Mouse (Mus musculus) forebrain, postnatal 0 days (tissue): Measurements from ENCODE around the gene Camk2d. TPM values are rescaled to one million over a fixed set of nuclear protein-coding genes. Genes with fewer than 3 reads are reported as not detected.
A peak's percentile ranks its signal among the peaks of the same experiment; 100 is the strongest.

Source experiments
- ATAC-seq: fragments of 200-750 bp; cut with Nextera tagmentation; 2 replicates; pipeline ENCODE4 v1.8.0; 2017; ENCODE audit warnings: mild to moderate bottlenecking, moderate library complexity
- DNase-seq: peaks from one replicate; pipeline ENCODE4 v3.0.0-alpha.2; 2015
- H3K27ac ChIP-seq: fragments of 300-500 bp; sonication (generic); 2 replicates; pipeline ENCODE4 v1.5.1; 2014; ENCODE audit warnings: low read depth, mild to moderate bottlenecking, antibody characterized with exemption, low read length, moderate library complexity, mixed read lengths
- H3K27me3 ChIP-seq: fragments of 300-500 bp; sonication (generic); 2 replicates; pipeline ENCODE4 v1.6.1; 2014; ENCODE audit warnings: mild to moderate bottlenecking, low read length, mixed read lengths; ENCODE audit not compliant: insufficient read depth
- H3K36me3 ChIP-seq: fragments of 300-500 bp; sonication (generic); 2 replicates; pipeline ENCODE4 v1.6.1; 2014; ENCODE audit warnings: mild to moderate bottlenecking, moderate library complexity; ENCODE audit not compliant: insufficient read depth
- H3K4me1 ChIP-seq: fragments of 300-500 bp; sonication (generic); 2 replicates; pipeline ENCODE4 v1.6.1; 2014; ENCODE audit warnings: antibody characterized with exemption; ENCODE audit not compliant: insufficient read depth
- H3K4me2 ChIP-seq: fragments of 300-500 bp; sonication (generic); 2 replicates; pipeline ENCODE4 v1.6.1; 2014; ENCODE audit warnings: low read depth, mild to moderate bottlenecking, moderate library complexity
- H3K4me3 ChIP-seq: fragments of 300-500 bp; sonication (generic); 2 replicates; pipeline ENCODE4 v1.5.1; 2014; ENCODE audit warnings: low read depth, low read length, mixed read lengths
- H3K9ac ChIP-seq: fragments of 300-500 bp; sonication (generic); 2 replicates; pipeline ENCODE4 v1.6.1; 2014; ENCODE audit warnings: mild to moderate bottlenecking
- H3K9me3 ChIP-seq: fragments of 300-500 bp; sonication (generic); 2 replicates; pipeline ENCODE4 v1.6.1; 2016; ENCODE audit warnings: low read length
- CTCF ChIP-seq: sonication (generic); IDR thresholded peaks from 2 replicates; pipeline ENCODE4 v1.5.1; 2016; ENCODE audit warnings: antibody characterized with exemption, control low read depth, low read depth
- WGBS: fragments of 180-500 bp; shearing (Covaris S2); extraction: QIAGEN DNeasy Blood & Tissue Kit; methylation state at CpG from one replicate; pipeline ENCODE4 v1.1.7; 2014; 5-methylcytosine and 5-hydroxymethylcytosine counted together
- polyA plus RNA-seq: library from polyadenylated mRNA; unstranded; fragments of >200 nt; fragmentation: Nextera tagmentation; extraction: Ambion mirVana; gene quantifications from 2 replicates; pipeline ENCODE4 v1.2.1, GENCODE M21; 2015
- total RNA-seq: library from RNA; depleted of rRNA; stranded (reverse); fragments of >200 nt; gene quantifications from 2 replicates; pipeline ENCODE4 v1.2.3, GENCODE M21; 2014

Camk2d gene
- total and polyA plus RNA-seq, 2 experiments from 2014 or later = 52.8 to 97.7 TPM

DNA sequence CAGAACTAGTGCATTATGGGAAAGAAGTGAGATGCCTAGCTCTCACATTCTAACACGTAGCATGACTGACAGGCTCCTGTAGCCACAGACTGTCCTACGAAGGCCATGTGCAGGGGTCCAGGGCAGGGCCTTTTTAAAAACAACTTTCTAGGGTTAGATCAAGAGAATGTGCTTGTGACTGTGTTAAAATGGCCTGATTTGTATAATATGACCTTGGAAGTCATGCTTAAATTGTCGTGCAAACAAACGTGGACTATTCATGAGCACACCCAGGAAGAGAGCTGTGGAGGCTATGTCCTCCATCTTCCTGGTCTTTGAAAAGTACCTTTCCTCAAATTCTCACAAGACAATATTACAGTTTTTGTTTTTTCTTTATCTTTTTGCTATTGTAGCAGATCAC lies 91.0 kb downstream of the Camk2d start:
- TF ChIP-seq CTCF = no peak
- H3K36me3 ChIP-seq = no peaks in the 10 kb centered on the region
- H3K4me2 ChIP-seq = no peak overlapping the region
- no peak for DNase-seq
- H3K4me3 ChIP-seq = no peak overlapping the region
- no peaks in the 10 kb centered on the region for H3K27me3 ChIP-seq
- 85% methylated on average over 4 of the region's 4 CpGs for WGBS
- H3K4me1 ChIP-seq = no peaks in the 10 kb centered on the region
- no peak overlapping the region for H3K27ac ChIP-seq
- no peak overlapping the region for H3K9ac ChIP-seq
- H3K9me3 ChIP-seq = no peaks in the 10 kb centered on the region
- ATAC-seq = no peak

DNA sequence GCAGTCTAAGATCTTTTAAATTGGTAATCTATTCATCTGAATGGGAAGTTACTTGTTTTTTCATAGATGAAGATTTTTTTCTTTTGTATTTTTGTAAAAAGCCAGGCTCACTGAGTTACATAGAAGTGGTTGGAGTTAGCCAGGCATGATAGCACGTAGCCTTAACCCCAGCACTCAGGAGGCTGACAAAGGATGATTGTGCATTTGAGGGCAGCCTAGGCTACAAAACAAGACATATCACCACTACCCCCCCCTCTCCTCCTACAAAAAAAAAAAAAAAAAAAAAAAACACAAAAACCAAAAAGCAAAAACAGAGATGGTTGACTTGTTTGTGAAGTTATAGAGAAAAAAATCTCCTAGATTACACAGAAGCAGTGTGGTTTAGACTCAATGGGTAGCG lies 92.4 kb downstream of the Camk2d start:
- no peaks in the 10 kb centered on the region for H3K27me3 ChIP-seq
- H3K9me3 ChIP-seq = no peaks in the 10 kb centered on the region
- ATAC-seq = no peak
- no peak overlapping the region for H3K4me3 ChIP-seq
- no peak overlapping the region for H3K27ac ChIP-seq
- WGBS = 67% methylated on average over 2 of the region's 2 CpGs
- no peak for DNase-seq
- no peak overlapping the region for H3K4me2 ChIP-seq
- no peak overlapping the region for H3K9ac ChIP-seq
- no peaks in the 10 kb centered on the region for H3K36me3 ChIP-seq
- no peak for TF ChIP-seq CTCF
- H3K4me1 ChIP-seq = no peaks in the 10 kb centered on the region

- Histone ChIP-seq H3K27me3 (no peaks in the 10 kb centered on the region), H3K27ac (no peak overlapping the region), H3K9me3 (no peaks in the 10 kb centered on the region), H3K4me2 (no peak overlapping the region), H3K4me1 (no peaks in the 10 kb centered on the region), H3K36me3 (no peaks in the 10 kb centered on the region), H3K9ac (no peak overlapping the region), H3K4me3 (no peak overlapping the region)
- no peak for DNase-seq
- ATAC-seq = no peak
- TF ChIP-seq CTCF = no peak
- 88% methylated on average over 13 of the region's 13 CpGs for WGBS
Observed at GRCm38 (mm10) chr3:126690627-126691505, 94.8 kb downstream of the Camk2d start.

DNA sequence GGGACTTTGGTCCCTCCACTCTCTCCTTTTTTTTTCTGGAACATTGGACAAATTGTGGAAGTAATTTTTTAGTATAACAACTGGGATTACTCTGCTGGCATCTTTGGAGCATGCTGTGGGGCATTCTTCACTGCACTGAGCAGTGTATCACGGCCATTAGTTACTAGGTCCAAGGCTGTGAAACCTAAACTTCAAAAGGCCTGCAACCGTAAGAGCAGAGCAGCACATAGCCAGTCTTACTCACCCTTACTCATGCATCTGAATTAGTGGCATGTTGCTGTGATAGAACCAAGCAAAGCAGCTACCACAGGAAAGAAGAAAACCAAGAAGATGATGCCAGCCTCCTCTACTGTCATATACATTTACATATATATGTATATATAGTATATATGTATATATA lies 95.5 kb downstream of the Camk2d start:
- no peak overlapping the region for H3K27ac ChIP-seq
- 57% methylated on average over 2 of the region's 2 CpGs for WGBS
- H3K9ac ChIP-seq = no peak overlapping the region
- H3K9me3 ChIP-seq = no peaks in the 10 kb centered on the region
- ATAC-seq = no peak
- no peak for TF ChIP-seq CTCF
- no peak for DNase-seq
- no peaks in the 10 kb centered on the region for H3K36me3 ChIP-seq
- H3K4me1 ChIP-seq = no peaks in the 10 kb centered on the region
- H3K4me3 ChIP-seq = no peak overlapping the region
- H3K4me2 ChIP-seq = no peak overlapping the region
- no peaks in the 10 kb centered on the region for H3K27me3 ChIP-seq

DNA sequence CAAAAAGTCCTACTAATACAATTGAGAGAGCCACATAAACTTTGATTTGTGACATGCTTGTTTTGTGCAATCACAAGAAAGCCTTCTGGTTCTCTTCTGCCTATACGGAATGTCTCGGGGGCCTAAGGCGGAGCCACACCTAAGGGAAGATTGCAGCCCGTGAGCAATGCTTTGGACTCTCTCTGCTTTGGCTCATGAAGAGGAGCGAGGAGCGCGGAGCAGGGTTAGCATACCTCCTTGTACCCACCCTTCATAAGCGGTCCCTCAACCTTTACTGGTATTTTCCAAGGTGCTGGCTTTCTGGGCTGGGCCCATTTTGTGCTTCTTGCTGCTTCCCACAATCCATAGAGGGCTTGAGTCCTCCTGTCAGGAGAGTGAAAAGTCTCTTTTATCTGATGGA lies 96.7 kb downstream of the Camk2d start:
- Histone ChIP-seq H3K27ac (no peak overlapping the region; the same call in 1 of the 2 replicates), H3K9ac (no peak overlapping the region), H3K9me3 (no peaks in the 10 kb centered on the region), H3K36me3 (no peaks in the 10 kb centered on the region), H3K4me3 (no peak overlapping the region), H3K4me1 (no peaks in the 10 kb centered on the region), H3K4me2 (0 out of 2 replicates have a peak overlapping the region, but pooled peaks have one; percentile 24), H3K27me3 (no peaks in the 10 kb centered on the region)
- ATAC-seq = no peak
- no peak for DNase-seq
- TF ChIP-seq CTCF = no peak
- WGBS = 84% methylated on average over 8 of the region's 8 CpGs

GRCm38 (mm10) chr3:126693302-126693701 lies 97.2 kb downstream of the Camk2d start:
- no peaks in the 10 kb centered on the region for H3K9me3 ChIP-seq
- 0 out of 2 replicates have a peak, but pooled peaks have one; percentile 32 for ATAC-seq
- WGBS = 25% methylated on average over 7 of the region's 7 CpGs
- H3K36me3 ChIP-seq = no peaks in the 10 kb centered on the region
- H3K27ac ChIP-seq = no peak overlapping the region; the same call in 1 of the 2 replicates
- peak; percentile 9 for DNase-seq
- no peaks in the 10 kb centered on the region for H3K27me3 ChIP-seq
- H3K9ac ChIP-seq = no peak overlapping the region
- no peak for TF ChIP-seq CTCF
- H3K4me2 ChIP-seq = peak overlapping the region; percentile 24
- H3K4me3 ChIP-seq = no peak overlapping the region
- H3K4me1 ChIP-seq = no peaks in the 10 kb centered on the region
